Mouse (Mus musculus): ENCODE results near the gene Misp.
A peak's percentile ranks its signal among the peaks of the same experiment; 100 is the strongest.

Gene Misp

DNA sequence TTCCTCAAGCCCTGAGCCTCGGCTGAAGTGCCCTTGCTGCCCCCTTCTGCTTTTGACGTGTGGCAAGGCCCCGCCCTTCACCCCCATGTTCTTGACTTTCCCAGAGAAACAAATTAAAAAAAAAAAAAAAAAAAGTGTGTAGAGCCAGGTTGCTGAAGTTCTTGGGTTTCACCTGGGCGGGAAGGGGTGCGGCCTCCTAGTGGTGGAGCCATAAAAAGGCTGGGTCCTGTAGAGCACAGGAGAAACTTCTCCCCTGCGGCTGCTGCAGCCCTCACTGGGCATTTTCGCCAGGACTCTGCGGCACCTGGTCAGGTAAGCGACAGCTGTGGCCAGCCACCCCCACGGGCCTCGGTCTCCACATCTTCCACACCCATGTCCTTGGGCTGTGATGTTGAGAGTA is at the start of gene Misp:
Gene Misp, plus strand, starts transcription at position 208 of the 400 bp plus-strand sequence.
- DNase-seq (ENCODE audit: low read depth, low spot score), result no peak

DNA sequence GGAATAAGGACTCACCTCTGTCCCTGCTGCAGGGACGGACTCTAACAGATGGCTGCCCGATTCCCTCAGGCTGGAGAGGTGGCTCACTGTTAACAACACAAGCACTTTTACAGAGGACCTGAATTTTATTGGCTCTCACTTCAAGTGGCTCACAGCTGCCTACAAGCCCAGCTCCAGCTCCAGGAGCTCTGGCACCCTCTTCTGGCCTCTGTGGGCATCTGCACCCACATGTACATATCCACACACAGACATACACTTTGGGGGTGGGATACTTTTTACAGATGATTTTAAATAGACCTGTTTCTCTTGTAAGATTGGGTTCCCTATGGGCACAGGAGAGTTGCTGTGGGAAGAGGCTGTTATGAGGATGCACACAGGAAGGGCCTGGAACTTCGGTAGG is 48.5 kb upstream of the Misp start:
- DNase-seq (ENCODE audit: low read depth, low spot score), result no peak

DNA sequence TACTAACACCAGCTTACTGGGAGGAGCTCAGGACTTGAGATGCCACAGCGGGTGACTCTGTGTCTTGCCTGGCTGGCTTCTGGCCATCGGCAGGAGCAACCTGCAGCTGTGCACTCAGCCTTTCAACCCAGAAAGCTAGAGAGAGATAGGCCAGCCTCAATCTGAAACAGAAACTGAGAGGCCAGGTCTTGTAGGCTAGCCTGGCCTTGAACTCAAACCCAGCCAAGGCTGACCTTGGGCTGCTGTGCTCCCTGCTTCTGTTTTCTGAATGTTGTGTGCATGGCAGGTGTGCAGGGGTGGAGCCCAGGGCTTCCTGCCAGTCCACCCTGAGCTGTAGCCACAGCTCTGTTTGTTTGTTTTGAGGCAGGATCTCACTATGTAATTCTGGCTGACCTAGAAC is 47.6 kb upstream of the Misp start:
- DNase-seq (ENCODE audit: low read depth, low spot score), result no peak

DNA sequence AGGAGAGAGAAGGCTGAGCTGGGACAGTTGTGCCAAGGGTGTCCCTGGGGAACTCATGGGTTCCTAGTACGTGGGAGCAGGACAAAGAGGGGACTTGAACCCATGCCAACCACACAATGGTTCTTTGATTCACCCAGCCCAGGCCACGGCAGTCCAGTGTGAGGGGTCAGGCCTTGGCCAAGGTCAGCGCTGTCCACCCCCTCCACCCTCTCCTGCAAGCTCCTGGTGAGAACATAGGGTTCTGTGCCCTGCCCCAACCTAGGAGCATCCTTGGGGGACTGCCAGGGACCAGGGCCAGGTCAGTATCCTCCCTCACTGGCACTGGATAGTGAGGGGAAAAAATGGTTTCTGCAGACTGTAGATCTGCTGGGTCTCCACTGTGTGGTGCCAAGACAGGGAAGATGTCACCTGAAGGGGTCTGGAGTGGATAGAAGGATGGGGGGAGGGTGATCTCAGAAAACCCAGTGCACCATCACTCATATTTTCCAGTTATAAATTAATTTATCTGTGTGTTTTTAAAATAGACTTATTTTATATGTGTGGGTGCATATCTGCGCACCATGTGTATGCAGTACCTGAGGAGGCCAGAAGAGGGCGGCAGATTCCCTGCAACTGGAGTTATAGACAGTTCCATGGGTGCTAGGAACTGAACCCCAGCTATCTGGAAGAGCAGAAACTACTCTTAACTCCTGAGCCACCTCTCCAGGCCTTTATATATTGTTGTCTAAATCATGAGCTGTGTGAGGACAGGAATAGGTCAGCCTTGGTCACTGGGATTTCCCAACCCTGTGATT is 46.1 kb upstream of the Misp start:
- no peak for DNase-seq (ENCODE audit: low read depth, low spot score)

GRCm38 (mm10) chr10:79777103-79777531 is 43.7 kb upstream of the Misp start, which contains the start of gene Fstl3:
Gene Fstl3, plus strand, starts transcription at chr10:79777272.
- no peak for DNase-seq (ENCODE audit: low read depth, low spot score)

GRCm38 (mm10) chr10:79778006-79778405 is 42.8 kb upstream of the Misp start:
- DNase-seq (ENCODE audit: low read depth, low spot score), result no peak

- no peak for DNase-seq (ENCODE audit: low read depth, low spot score)
Observed at GRCm38 (mm10) chr10:79779193-79779592, 41.6 kb upstream of the Misp start.

DNA sequence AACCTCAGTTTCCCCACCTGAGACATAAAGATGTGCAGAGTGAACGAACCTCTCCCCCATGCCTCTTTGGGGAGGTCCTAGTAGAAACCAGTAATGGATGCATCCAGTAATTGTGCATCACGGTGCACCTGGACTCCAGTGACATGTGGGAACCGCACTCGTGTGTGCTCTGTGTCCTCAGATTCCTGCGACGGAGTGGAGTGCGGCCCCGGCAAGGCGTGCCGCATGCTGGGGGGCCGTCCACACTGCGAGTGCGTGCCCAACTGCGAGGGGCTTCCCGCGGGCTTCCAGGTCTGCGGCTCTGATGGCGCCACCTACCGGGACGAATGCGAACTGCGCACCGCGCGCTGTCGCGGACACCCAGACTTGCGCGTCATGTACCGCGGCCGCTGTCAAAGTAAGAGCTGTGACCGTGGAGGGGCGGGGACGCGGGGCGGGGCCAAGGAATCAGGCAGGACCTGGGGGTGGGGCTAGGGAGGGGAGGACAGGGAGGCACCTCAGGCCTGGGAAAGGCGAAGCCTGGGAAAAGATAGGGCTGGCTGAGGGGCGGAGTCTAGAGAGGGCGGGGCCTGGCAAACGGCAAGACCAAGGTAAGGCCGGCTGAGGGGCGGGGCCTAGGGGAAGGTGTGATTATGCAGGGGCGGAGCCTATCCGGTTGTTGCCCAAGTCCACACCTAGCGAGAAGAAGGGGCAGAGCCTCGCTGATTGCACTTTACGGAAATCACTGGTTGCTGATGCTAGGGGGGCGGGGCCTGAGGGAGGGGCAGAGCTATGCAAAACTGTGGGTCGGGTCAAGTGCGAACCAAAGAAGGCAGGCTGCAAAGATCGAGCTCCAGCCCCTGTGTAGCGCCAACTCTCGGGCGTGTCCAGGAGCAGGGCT is 40.8 kb upstream of the Misp start:
- peak; percentile 98 for DNase-seq (ENCODE audit: low read depth, low spot score)

DNA sequence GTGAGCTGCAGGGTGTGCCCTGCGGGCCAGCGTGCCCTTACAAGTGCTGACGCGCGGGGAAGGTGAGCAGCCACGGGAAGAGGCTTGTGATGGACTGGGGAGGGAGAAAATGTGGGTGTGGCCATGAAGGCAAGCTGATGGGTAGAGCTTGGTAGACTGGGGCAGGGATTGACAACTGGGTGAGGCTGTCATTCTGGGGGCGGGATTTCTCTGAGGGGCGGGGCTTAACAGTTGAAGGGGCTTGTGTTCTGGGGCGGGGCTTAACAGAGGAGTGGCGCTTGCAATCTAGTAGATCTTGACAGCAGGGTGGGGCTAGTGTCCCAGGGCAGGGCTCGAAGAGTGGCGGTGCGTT is 40.1 kb upstream of the Misp start:
- DNase-seq (ENCODE audit: low read depth, low spot score), result no peak

GRCm38 (mm10) chr10:79781139-79781538 is 39.6 kb upstream of the Misp start:
- DNase-seq (ENCODE audit: low read depth, low spot score), result no peak

GRCm38 (mm10) chr10:79781956-79782355 is 38.8 kb upstream of the Misp start:
- no peak for DNase-seq (ENCODE audit: low read depth, low spot score)

DNA sequence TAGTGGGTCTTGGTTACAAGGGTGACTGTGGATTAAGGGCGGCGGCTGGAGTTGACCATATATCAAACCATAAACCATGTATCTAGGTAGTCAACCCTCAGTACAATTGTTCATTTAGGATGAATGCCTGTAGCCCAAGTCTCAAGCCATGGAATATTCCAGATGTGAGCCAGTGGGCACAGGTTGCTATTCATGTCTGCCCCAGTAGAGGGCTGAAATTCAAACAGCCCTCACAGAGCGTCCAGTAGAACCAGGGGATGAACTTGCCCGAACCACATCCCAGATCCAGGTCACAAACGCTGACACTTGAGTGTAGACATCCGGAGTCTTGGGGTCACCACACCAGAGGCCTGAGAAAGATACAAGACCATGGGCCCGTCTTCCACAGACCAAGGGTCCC is 37.7 kb upstream of the Misp start:
- no peak for DNase-seq (ENCODE audit: low read depth, low spot score)

GRCm38 (mm10) chr10:79783920-79784800 is 36.6 kb upstream of the Misp start:
- DNase-seq (ENCODE audit: low read depth, low spot score), result no peak

DNA sequence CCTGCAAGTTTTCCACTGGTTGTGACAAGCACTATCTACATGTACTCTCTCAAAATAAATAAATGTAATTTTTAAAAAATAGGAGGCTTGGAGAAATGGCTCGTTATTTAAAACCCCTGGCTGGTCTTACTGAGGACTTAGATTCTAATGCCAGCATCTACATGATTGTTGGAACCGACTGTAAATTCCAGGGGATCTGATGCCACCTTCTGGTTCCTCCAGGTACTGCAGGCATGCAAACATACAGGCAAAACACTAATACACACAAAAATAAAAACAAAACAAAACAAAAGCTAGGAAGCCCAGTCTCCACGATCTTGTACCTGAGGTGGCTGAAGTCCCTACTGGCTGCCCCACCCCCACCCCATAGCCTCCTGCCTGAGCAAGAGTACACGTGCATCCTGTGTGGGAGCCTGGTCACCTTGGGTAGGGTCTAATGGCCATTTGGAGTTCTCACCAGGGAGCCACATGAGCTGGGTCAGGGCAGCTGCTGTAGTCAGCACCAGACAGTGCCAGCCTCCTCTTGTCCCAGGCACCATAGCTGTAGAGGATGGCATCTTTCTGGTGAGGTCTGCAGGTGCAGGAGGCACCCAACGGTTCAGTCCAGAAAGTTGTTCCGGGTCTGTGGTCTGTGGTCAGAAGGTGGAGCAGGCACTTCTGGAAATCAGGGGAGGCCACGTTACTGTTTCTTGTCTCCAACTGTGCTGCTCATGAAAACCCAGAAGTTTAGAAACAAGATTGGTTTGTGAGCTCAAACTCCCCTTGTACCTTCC is 32.2 kb upstream of the Misp start:
- DNase-seq (ENCODE audit: low read depth, low spot score), result no peak

GRCm38 (mm10) chr10:79789581-79789980 is 31.2 kb upstream of the Misp start:
- DNase-seq (ENCODE audit: low read depth, low spot score), result no peak

DNA sequence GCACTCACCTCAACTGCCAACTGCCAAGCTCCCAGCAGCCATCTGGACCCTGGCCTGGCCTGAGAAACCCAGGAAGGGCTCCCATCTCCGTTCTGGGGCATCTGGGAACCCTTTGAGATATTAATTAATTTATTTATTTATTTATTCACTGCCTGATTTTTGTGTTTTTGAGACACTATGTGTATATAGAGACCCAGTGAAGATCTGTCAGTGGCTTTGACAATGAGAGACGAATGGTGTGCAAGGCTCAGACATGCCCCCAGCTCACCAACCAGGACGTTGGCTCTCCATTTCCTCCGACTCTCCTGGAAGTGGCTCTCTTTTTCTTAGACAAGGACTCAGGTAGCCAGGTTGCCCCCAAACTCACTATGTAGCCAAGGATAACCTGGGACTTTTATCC is 29.9 kb upstream of the Misp start, which contains the start of gene Prss57:
Gene Prss57, minus strand, starts transcription at position 101 of the 400 bp plus-strand sequence.
- DNase-seq (ENCODE audit: low read depth, low spot score), result no peak

GRCm38 (mm10) chr10:79792339-79793040 is 28.3 kb upstream of the Misp start:
- no peak for DNase-seq (ENCODE audit: low read depth, low spot score)

GRCm38 (mm10) chr10:79793051-79793737 is 27.6 kb upstream of the Misp start, which contains the start of gene Palm:
Gene Palm, plus strand, starts transcription at chr10:79793572.
- no peak for DNase-seq (ENCODE audit: low read depth, low spot score)

- no peak for DNase-seq (ENCODE audit: low read depth, low spot score)
Observed at GRCm38 (mm10) chr10:79793738-79794490, 26.9 kb upstream of the Misp start.
